Comparison of ENCODE assay signal across 8 mouse cellular contexts in the genomic region with DNA sequence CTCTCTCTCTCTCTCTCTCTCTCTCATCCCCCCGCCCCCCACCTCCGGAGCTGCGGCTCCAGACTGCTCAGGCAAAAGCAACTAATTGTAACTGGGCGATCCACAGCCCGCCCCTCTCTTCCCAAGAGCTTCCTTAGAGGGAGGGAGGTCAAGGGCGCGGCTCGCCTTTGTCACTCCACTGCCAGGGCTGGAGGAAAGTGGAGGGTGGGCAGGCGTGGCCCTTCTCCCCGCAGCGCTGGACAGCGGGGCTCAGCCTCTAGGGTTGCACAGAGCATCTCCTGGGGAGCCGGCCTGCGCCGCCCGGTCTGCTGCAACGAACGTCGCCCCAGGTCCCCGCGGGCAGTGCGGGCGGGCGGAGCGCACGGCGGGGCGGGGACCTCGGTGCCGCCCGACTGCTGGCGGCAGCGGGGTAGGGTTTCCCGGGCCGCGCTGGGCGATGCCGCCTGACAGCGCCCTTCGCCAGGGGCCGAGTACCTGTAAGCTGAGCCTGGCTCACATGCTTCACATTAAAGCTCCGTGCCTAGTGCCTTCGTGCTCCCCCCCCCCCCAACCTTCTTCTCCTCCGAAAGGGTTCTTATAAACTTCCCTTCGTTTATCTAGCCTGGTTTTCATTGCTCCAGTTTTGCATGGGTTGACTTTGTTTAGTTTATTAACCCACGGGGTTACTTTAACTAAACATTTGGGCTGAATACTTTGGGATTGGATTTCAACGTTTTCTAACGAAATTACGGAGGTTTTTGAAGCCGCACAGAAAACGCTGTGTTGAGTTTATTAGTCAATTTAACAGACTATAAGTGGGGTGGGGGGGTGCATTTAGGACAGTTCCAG. TPM values are rescaled to one million over a fixed set of nuclear protein-coding genes. Genes with fewer than 3 reads are reported as not detected.
DNase-seq lines count a peak whose midpoint lies in the region; ATAC-seq and TF ChIP-seq lines count a peak whose summit lies in the region.

No protein-coding gene starts in this region.

- peaks cover 74% of the 10 kb centered on the region for H3K27me3 ChIP-seq in hindbrain, embryonic 11.5 days (ENCODE audit: control insufficient read depth, insufficient read depth, low read length)
- H3K27me3 ChIP-seq in liver, postnatal 0 days (ENCODE audit: insufficient read depth, low read length) = peaks cover 90% of the 10 kb centered on the region
- peaks cover 68% of the 10 kb centered on the region for H3K27me3 ChIP-seq in stomach, embryonic 16.5 days (ENCODE audit: control insufficient read depth, insufficient read depth, low read length)

- peaks cover 14% of the 10 kb centered on the region for H3K4me1 ChIP-seq in hindbrain, embryonic 11.5 days (replicated peaks; ENCODE audit: control insufficient read depth, insufficient read depth, low read length)
- H3K4me1 ChIP-seq in liver, postnatal 0 days (ENCODE audit: insufficient read depth) = peaks cover 7% of the 10 kb centered on the region; the same call in 1 of the 2 replicates
- peaks cover 20% of the 10 kb centered on the region for H3K4me1 ChIP-seq in stomach, embryonic 16.5 days (ENCODE audit: control insufficient read depth, insufficient read depth, low read length)

- H3K27ac ChIP-seq in hindbrain, embryonic 11.5 days (ENCODE audit: low read depth, low read length) = peak overlapping the region; percentile 30; the same call in 1 of the 2 replicates
- H3K27ac ChIP-seq in liver, postnatal 0 days (ENCODE audit: low read depth) = no peak overlapping the region
- H3K27ac ChIP-seq in stomach, embryonic 16.5 days (ENCODE audit: low read length) = no peak overlapping the region

- no peak for TF ChIP-seq CTCF in liver, postnatal 0 days (IDR thresholded peaks at IDR 0.05; ENCODE audit: low read depth)

- peak overlapping the region; percentile 76 for H3K4me2 ChIP-seq in hindbrain, embryonic 11.5 days (replicated peaks; ENCODE audit: low read depth, low read length)
- peak overlapping the region; percentile 6; the same call in 1 of the 2 replicates for H3K4me2 ChIP-seq in liver, postnatal 0 days (ENCODE audit: low read depth, low read length)
- peak overlapping the region; percentile 71 for H3K4me2 ChIP-seq in stomach, embryonic 16.5 days (ENCODE audit: low read depth, low read length)

- ATAC-seq in hindbrain, embryonic 11.5 days (ENCODE audit: low FRiP score) = peak; percentile 79
- ATAC-seq in liver, postnatal 0 days = no peak
- peak; percentile 72 for ATAC-seq in stomach, embryonic 16.5 days (ENCODE audit: insufficient read depth, low FRiP score)

- intact Hi-C loops in left cerebral cortex, postnatal 4 days (cut with DNase I) = loop anchor here (5.0 kb wide), 1 partner anchor 138 kb away; no protein-coding TSS in a partner anchor

- no peak overlapping the region for H3K9ac ChIP-seq in hindbrain, embryonic 11.5 days (ENCODE audit: low read depth, low read length)
- H3K9ac ChIP-seq in liver, postnatal 0 days (replicated peaks) = no peak overlapping the region
- peak overlapping the region; percentile 49; the same call in 1 of the 2 replicates for H3K9ac ChIP-seq in stomach, embryonic 16.5 days (ENCODE audit: low read length)

- peak; percentile 21 for DNase-seq in kidney, adult 18-20 months
- DNase-seq in kidney, adult 9 months = no peak
- peak; percentile 83 for DNase-seq in embryo, embryonic 9.5 days (ENCODE audit: extremely low spot score)
- peak; percentile 75 for DNase-seq in hindbrain, embryonic 11.5 days (ENCODE audit: low spot score)
- DNase-seq in liver, postnatal 0 days = no peak
- DNase-seq in B cell, adult 2 months = no peak
- no peak for DNase-seq in left cerebral cortex, postnatal 4 days

- peak overlapping the region; percentile 37 for H3K4me3 ChIP-seq in hindbrain, embryonic 11.5 days (ENCODE audit: low read depth, low read length)
- H3K4me3 ChIP-seq in liver, postnatal 0 days (ENCODE audit: low read depth, low read length) = peak overlapping the region; percentile 6; the same call in 1 of the 2 replicates
- peak overlapping the region; percentile 42 for H3K4me3 ChIP-seq in stomach, embryonic 16.5 days (replicated peaks; ENCODE audit: low read length)

- H3K36me3 ChIP-seq in hindbrain, embryonic 11.5 days (ENCODE audit: control insufficient read depth, insufficient read depth, low read length) = no peaks in the 10 kb centered on the region
- no peaks in the 10 kb centered on the region for H3K36me3 ChIP-seq in liver, postnatal 0 days (replicated peaks; ENCODE audit: insufficient read depth, low read length)
- no peaks in the 10 kb centered on the region for H3K36me3 ChIP-seq in stomach, embryonic 16.5 days (ENCODE audit: control insufficient read depth, insufficient read depth, low read length)

- TF ChIP-seq EP300 in liver, postnatal 0 days (IDR thresholded peaks at IDR 0.05; ENCODE audit: low read depth) = no peak

- under 1% methylated on average over 43 of the region's 51 CpGs for WGBS in hindbrain, embryonic 11.5 days
- WGBS in liver, postnatal 0 days (ENCODE audit: insufficient replicate concordance) = under 1% methylated on average over 50 of the region's 51 CpGs
- under 1% methylated on average over 50 of the region's 51 CpGs for WGBS in stomach, embryonic 16.5 days

- no peaks in the 10 kb centered on the region for H3K9me3 ChIP-seq in hindbrain, embryonic 11.5 days (ENCODE audit: control insufficient read depth, low read length)
- no peaks in the 10 kb centered on the region for H3K9me3 ChIP-seq in liver, postnatal 0 days (ENCODE audit: low read length)
- no peaks in the 10 kb centered on the region for H3K9me3 ChIP-seq in stomach, embryonic 16.5 days (replicated peaks; ENCODE audit: control insufficient read depth, low read length)

RNA-seq across cellular contexts. Expression of gene Gm10320, which starts 13.1 kb away (rescaled TPM):
- polyA plus RNA-seq in hindbrain, embryonic 11.5 days (2014; fragmentation: Nextera tagmentation; extraction: Ambion mirVana) = 0.78 and 0.94 TPM in 2 replicates
- 0.63 and 0.84 TPM in 2 replicates for polyA plus RNA-seq in liver, postnatal 0 days (2015; fragmentation: Nextera tagmentation; extraction: Ambion mirVana)
- polyA plus RNA-seq in stomach, embryonic 16.5 days (2015; fragmentation: Nextera tagmentation; extraction: Ambion mirVana) = 1.6 and 3.8 TPM in 2 replicates
- total RNA-seq in left cerebral cortex, postnatal 4 days (2021) = not detected

Comparison
In these comparisons a context has a peak if more than half of its experiments do, and no peak if none do; other contexts are left out.
1. DNase-seq: peak in kidney, adult 18-20 months (single experiment), embryo, embryonic 9.5 days (single experiment) and hindbrain, embryonic 11.5 days (single experiment); none in kidney, adult 9 months (single experiment), liver, postnatal 0 days (single experiment), B cell, adult 2 months (0 of 2) and left cerebral cortex, postnatal 4 days (single experiment).
2. H3K4me2 ChIP-seq: peak in every context shown above with its lines; median percentile 76 in hindbrain, embryonic 11.5 days; 71 in stomach, embryonic 16.5 days; 6 in liver, postnatal 0 days.
3. Peak in every context shown above with its lines, with median percentiles within 50 percentile points of each other: H3K4me3 ChIP-seq.